ENCODE assay signal across 14 mouse cellular contexts in the genomic region with DNA sequence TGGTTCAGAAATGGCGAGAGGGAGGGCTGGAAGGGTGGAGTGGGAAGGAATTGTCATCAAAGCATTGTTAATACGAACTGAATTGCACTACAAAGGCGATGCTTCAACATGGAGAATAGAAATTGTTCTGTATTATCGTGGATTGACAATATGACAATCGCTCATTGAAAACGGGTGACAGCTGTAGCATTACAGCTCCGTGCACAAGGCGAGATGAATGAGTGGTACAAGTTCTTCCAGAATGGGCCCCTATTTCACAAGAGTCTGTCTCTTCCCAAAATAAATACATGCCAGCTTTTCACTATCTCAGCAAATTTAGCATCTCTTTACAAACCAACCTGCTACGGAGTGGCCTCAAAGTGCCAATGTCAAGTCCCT.
"Had no signal": no experiment of that assay in that cellular context is flagged by ENCODE, and none has a peak within 500 bp of the region (broad histone marks: within the 10 kb centered on the region; RNA-seq: fewer than 3 reads in every experiment).

No protein-coding gene starts in this region.

- H3K4me3 ChIP-seq: limb, embryonic 13.5 days; midbrain, embryonic 10.5 days; myocyte; neural tube, embryonic 15.5 days; stomach, embryonic 15.5 days had no signal

- DNase-seq: kidney, adult 8-10 months; left cerebral cortex, postnatal 4 days; lung, adult 18-20 months; lung, postnatal 4 days; thymus, adult 2 months; thymus, postnatal 25 days had no signal

- ATAC-seq: intestine, postnatal 0 days; lung, postnatal 0 days had no signal

- H3K27ac ChIP-seq: limb, embryonic 13.5 days; liver, embryonic 14.5 days; midbrain, embryonic 10.5 days; neural tube, embryonic 15.5 days; stomach, embryonic 15.5 days had no signal
